In the genomic region with DNA sequence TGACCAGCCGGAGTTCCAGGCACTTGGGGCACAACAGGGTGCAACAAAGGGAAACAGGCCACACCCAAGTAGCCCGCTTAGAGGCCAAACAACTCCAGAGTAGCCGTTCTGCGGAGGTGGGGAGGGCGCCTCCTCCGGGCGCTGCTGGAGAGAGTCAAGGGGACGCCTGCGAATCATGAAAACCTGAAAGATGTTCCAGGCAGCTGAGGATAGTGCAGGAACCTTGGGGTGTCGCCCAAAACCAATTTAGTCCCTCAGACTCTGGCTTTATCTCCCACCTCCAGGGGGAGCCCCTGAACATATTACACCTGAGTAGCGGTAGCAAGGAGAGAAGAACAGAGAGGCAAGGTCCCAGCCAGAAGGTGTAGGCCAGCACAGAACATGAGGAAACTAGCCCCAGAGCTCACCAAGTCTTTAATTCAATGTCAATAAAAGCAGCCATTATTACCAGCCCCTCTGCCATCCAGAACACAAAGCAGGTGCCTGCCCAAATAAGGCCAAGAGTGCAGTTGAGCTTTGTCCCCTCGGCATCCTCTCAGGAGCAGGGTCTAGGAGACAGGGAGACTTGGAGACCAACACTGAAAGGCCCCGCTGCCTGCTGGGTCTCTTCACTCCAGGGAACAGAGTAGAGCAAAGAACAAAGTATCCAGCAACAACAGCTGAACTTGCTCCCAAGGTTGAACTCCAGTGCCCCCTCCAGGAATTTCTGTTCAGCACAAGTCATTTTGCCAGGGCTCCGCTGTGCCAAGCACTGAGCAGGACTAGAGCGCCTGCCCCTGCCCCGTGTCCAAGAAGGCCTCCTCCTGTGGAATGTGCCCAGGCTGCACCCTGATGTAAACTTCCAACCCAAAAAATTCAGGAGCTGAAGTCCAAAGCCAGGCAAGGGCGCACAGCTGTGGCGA, we compare ENCODE assay signal across 8 mouse cellular contexts. TPM values are rescaled to one million over a fixed set of nuclear protein-coding genes. Genes with fewer than 3 reads are reported as not detected.
DNase-seq lines count a peak whose midpoint lies in the region; ATAC-seq and TF ChIP-seq lines count a peak whose summit lies in the region.

No protein-coding gene starts in this region.

- H3K27me3 ChIP-seq in intestine, postnatal 0 days (replicated peaks; ENCODE audit: control insufficient read depth, insufficient read depth, low read length): 0 out of 2 replicates have a peak, but pooled peaks cover 9% of the 10 kb centered on the region

- WGBS in intestine, postnatal 0 days: 12% methylated on average over 18 of the region's 18 CpGs

- peak; percentile 80 for TF ChIP-seq CTCF in intestine, postnatal 0 days (IDR thresholded peaks at IDR 0.05; ENCODE audit: low read depth)

- H3K4me2 ChIP-seq in intestine, postnatal 0 days (replicated peaks; ENCODE audit: low read depth): peak overlapping the region; percentile 99

- no peak overlapping the region for H3K9ac ChIP-seq in intestine, postnatal 0 days (ENCODE audit: low read depth, low read length)

- peak; percentile 34 for ATAC-seq in intestine, postnatal 0 days

- no peak overlapping the region for H3K4me3 ChIP-seq in intestine, postnatal 0 days (ENCODE audit: low read depth, low read length)

- H3K27ac ChIP-seq in intestine, postnatal 0 days (ENCODE audit: low read depth, low read length): no peak overlapping the region

- no peaks in the 10 kb centered on the region for H3K9me3 ChIP-seq in intestine, postnatal 0 days (ENCODE audit: control insufficient read depth)

- no peaks in the 10 kb centered on the region for H3K36me3 ChIP-seq in intestine, postnatal 0 days (ENCODE audit: control insufficient read depth, insufficient read depth)

- intact Hi-C loops in gastrocnemius, postnatal 14 days (cut with DNase I; ENCODE audit: low total_unique reads): loop anchor here (5.0 to 10.0 kb wide), 3 partner anchors 254 to 416 kb away; no protein-coding TSS in a partner anchor

- H3K4me1 ChIP-seq in intestine, postnatal 0 days (replicated peaks; ENCODE audit: control insufficient read depth, insufficient read depth, low read length): 0 out of 2 replicates have a peak, but pooled peaks cover 2% of the 10 kb centered on the region

- DNase-seq in spleen, adult 18-20 months: peak; percentile 21 to 47
- no peak for DNase-seq in spleen, adult 12 weeks (ENCODE audit: low spot score)
- peak; percentile 67 to 74 for DNase-seq in cerebellum, postnatal 10 days
- peak; percentile 70 for DNase-seq in gastrocnemius, postnatal 14 days
- peak; percentile 33 for DNase-seq in liver
- DNase-seq in naive thymus-derived CD4-positive, alpha-beta T cell, adult 2 months (ENCODE audit: low read depth): peak; percentile 78
- DNase-seq in thymus, postnatal 0 days (ENCODE audit: low spot score): peak; percentile 76

RNA-seq across cellular contexts. Expression of a gene that starts 0.8 kb away (rescaled TPM):
- 1 to 10 TPM; 8.3 to 8.7 TPM for total RNA-seq in gastrocnemius, postnatal 14 days (2021)
- 3.5 and 3.7 TPM in 2 replicates for polyA plus RNA-seq in intestine, postnatal 0 days (2015; fragmentation: Nextera tagmentation; extraction: Ambion mirVana)
- polyA plus RNA-seq in thymus, postnatal 0 days (2015; fragmentation: Nextera tagmentation; extraction: Ambion mirVana): 1.6 and 1.7 TPM in 2 replicates
